Comparison of ENCODE assay signal across 9 mouse cellular contexts in the genomic region with DNA sequence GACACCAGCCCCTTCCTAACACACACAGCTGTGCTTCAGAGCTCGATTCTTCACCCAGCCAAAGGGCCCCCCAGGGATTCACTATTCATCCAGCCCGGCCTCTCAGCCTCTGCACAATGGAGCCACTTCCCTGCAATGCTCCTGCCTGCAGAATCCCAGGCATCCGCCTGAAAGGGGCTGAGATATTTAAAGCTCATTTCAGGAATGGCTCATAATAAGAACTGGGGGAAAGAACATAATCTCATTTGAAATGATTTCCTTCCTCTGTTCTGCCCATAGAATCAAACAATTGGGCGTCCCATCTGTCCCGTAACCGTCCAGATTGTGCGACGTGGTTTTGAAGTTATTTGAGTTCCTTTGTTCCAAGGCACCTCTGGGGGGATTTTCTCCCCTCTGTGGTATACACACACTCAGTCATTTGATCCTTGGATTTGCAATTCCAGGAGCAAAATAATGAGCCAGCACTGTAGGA. TPM values are rescaled to one million over a fixed set of nuclear protein-coding genes. Genes with fewer than 3 reads are reported as not detected.
DNase-seq lines count a peak whose midpoint lies in the region; ATAC-seq and TF ChIP-seq lines count a peak whose summit lies in the region.
"Had no signal": no experiment of that assay in that cellular context is flagged by ENCODE, and none has a peak within 500 bp of the region (broad histone marks: within the 10 kb centered on the region; RNA-seq: fewer than 3 reads in every experiment).

No protein-coding gene starts in this region.

- intact Hi-C loops in heart, postnatal 25 days (cut with DNase I), result no loop called here

- no peak overlapping the region for H3K4me2 ChIP-seq in embryonic facial prominence, embryonic 14.5 days (ENCODE audit: low read depth, low read length)
- H3K4me2 ChIP-seq in midbrain, embryonic 16.5 days (ENCODE audit: low read length), result no peak overlapping the region
- no peak overlapping the region for H3K4me2 ChIP-seq in liver, postnatal 0 days (ENCODE audit: low read depth, low read length)

- H3K9me3 ChIP-seq in embryonic facial prominence, embryonic 14.5 days (ENCODE audit: control insufficient read depth, low read length), result peaks cover 10% of the 10 kb centered on the region; the same call in 1 of the 2 replicates
- no peaks in the 10 kb centered on the region for H3K9me3 ChIP-seq in midbrain, embryonic 16.5 days (replicated peaks; ENCODE audit: control insufficient read depth, low read length, poor library complexity, severe bottlenecking)
- no peaks in the 10 kb centered on the region for H3K9me3 ChIP-seq in liver, postnatal 0 days (ENCODE audit: low read length)

- H3K27me3 ChIP-seq in embryonic facial prominence, embryonic 14.5 days (replicated peaks; ENCODE audit: control insufficient read depth, insufficient read depth, low read length), result no peaks in the 10 kb centered on the region
- H3K27me3 ChIP-seq in midbrain, embryonic 16.5 days (ENCODE audit: control insufficient read depth, insufficient read depth, low read depth, low read length), result 0 out of 2 replicates have a peak, but pooled peaks cover 2% of the 10 kb centered on the region
- H3K27me3 ChIP-seq in liver, postnatal 0 days (ENCODE audit: insufficient read depth, low read length), result no peaks in the 10 kb centered on the region

- peak overlapping the region; percentile 1; the same call in 1 of the 2 replicates for H3K9ac ChIP-seq in embryonic facial prominence, embryonic 14.5 days (ENCODE audit: low read depth, low read length)
- H3K9ac ChIP-seq in midbrain, embryonic 16.5 days (ENCODE audit: low read depth, low read length), result no peak overlapping the region
- H3K9ac ChIP-seq in liver, postnatal 0 days (replicated peaks), result no peak overlapping the region
- H3K9ac ChIP-seq: liver, embryonic 14.5 days had no signal

- H3K4me3 ChIP-seq in embryonic facial prominence, embryonic 14.5 days (ENCODE audit: low read depth, low read length), result no peak overlapping the region
- no peak overlapping the region for H3K4me3 ChIP-seq in midbrain, embryonic 16.5 days (ENCODE audit: low read depth, low read length)
- H3K4me3 ChIP-seq in liver, postnatal 0 days (ENCODE audit: low read depth, low read length), result no peak overlapping the region
- no peak overlapping the region for H3K4me3 ChIP-seq in lung, adult 2 months (replicated peaks; ENCODE audit: extremely low read depth, low read depth, low read length)

- peaks cover 7% of the 10 kb centered on the region; the same call in 1 of the 2 replicates for H3K4me1 ChIP-seq in embryonic facial prominence, embryonic 14.5 days (ENCODE audit: control insufficient read depth, insufficient read depth, low read length)
- H3K4me1 ChIP-seq in midbrain, embryonic 16.5 days (ENCODE audit: control insufficient read depth, insufficient read depth, low read length), result peaks cover 8% of the 10 kb centered on the region
- H3K4me1 ChIP-seq in liver, postnatal 0 days (ENCODE audit: insufficient read depth), result peaks cover 24% of the 10 kb centered on the region
- H3K4me1 ChIP-seq in lung, adult 2 months (ENCODE audit: control insufficient read depth, insufficient read depth, low read length), result peaks cover 9% of the 10 kb centered on the region

- WGBS in embryonic facial prominence, embryonic 14.5 days, result 15% methylated on average over 8 of the region's 8 CpGs
- WGBS in midbrain, embryonic 16.5 days, result 2% methylated on average over 8 of the region's 8 CpGs
- WGBS in liver, postnatal 0 days (ENCODE audit: insufficient replicate concordance), result 67% methylated on average over 8 of the region's 8 CpGs
- 48% methylated on average over 8 of the region's 8 CpGs for WGBS in lung, adult 2 months

- no peak for TF ChIP-seq POLR2A in lung, adult 2 months (IDR thresholded peaks at IDR 0.05; ENCODE audit: borderline replicate concordance, extremely low read depth, low read depth, low read length)

- ATAC-seq in embryonic facial prominence, embryonic 14.5 days (ENCODE audit: low read depth), result peak; percentile 80
- ATAC-seq in midbrain, embryonic 16.5 days, result peak; percentile 89
- ATAC-seq in liver, postnatal 0 days, result no peak

- no peak for TF ChIP-seq CTCF in liver, postnatal 0 days (IDR thresholded peaks at IDR 0.05; ENCODE audit: low read depth)
- no peak for TF ChIP-seq CTCF in lung, adult 2 months (IDR thresholded peaks at IDR 0.05; ENCODE audit: insufficient read depth, low read length)

- H3K36me3 ChIP-seq in embryonic facial prominence, embryonic 14.5 days (ENCODE audit: control insufficient read depth, insufficient read depth, low read length), result no peaks in the 10 kb centered on the region
- no peaks in the 10 kb centered on the region for H3K36me3 ChIP-seq in midbrain, embryonic 16.5 days (ENCODE audit: control insufficient read depth, insufficient read depth, low read length)
- no peaks in the 10 kb centered on the region for H3K36me3 ChIP-seq in liver, postnatal 0 days (replicated peaks; ENCODE audit: insufficient read depth, low read length)

- H3K27ac ChIP-seq in embryonic facial prominence, embryonic 14.5 days (replicated peaks; ENCODE audit: low read depth, low read length), result peak overlapping the region; percentile 40
- H3K27ac ChIP-seq in midbrain, embryonic 16.5 days (ENCODE audit: low read length), result peak overlapping the region; percentile 44
- H3K27ac ChIP-seq in liver, postnatal 0 days (ENCODE audit: low read depth), result no peak overlapping the region
- H3K27ac ChIP-seq: liver, embryonic 14.5 days had no signal

- peak; percentile 28 to 45 for DNase-seq in cerebellum, postnatal 10 days
- DNase-seq in cerebellum, postnatal 36 days, result no peak
- peak; percentile 82 for DNase-seq in embryonic facial prominence, embryonic 14.5 days (ENCODE audit: low spot score)
- peak; percentile 7 for DNase-seq in heart, postnatal 25 days (ENCODE audit: low spot score)
- no peak for DNase-seq in liver, postnatal 0 days
- DNase-seq in spleen, postnatal 14 days (ENCODE audit: low spot score in 2 of 2), result no peak
- DNase-seq in lung, adult 2 months, result no peak

- TF ChIP-seq EP300 in liver, postnatal 0 days (IDR thresholded peaks at IDR 0.05; ENCODE audit: low read depth), result no peak

RNA-seq across cellular contexts. Expression of a gene that starts 48.4 kb away (rescaled TPM):
- polyA plus RNA-seq in embryonic facial prominence, embryonic 14.5 days (2014; fragmentation: Nextera tagmentation; extraction: Ambion mirVana), result 3.5 and 4.9 TPM in 2 replicates
- total RNA-seq in heart, postnatal 25 days (2021), result 10 to 100 TPM; 20.1 to 22.1 TPM
- polyA plus RNA-seq in midbrain, embryonic 16.5 days (2015; fragmentation: Nextera tagmentation; extraction: Ambion mirVana), result 1.1 and 1.5 TPM in 2 replicates
- 30.3 and 33.0 TPM in 2 replicates for polyA plus RNA-seq in liver, postnatal 0 days (2015; fragmentation: Nextera tagmentation; extraction: Ambion mirVana)
- 9.1 and 12.8 TPM in 2 replicates for polyA plus RNA-seq in lung, adult 2 months (2012; rRNA removed)

Comparison
In these comparisons a context has a peak if more than half of its experiments do, and no peak if none do; other contexts are left out.
1. DNase-seq: peak in cerebellum, postnatal 10 days (2 of 2), embryonic facial prominence, embryonic 14.5 days (single experiment) and heart, postnatal 25 days (single experiment); none in cerebellum, postnatal 36 days (0 of 2), liver, postnatal 0 days (single experiment), spleen, postnatal 14 days (0 of 2) and lung, adult 2 months (single experiment).